Mouse (Mus musculus) C2C12 (cell line): ENCODE results near the gene Psmf1.

Experiments
- CEBPB ChIP-seq: IDR thresholded peaks from one replicate; pipeline ENCODE4 v1.6.1; 2011; ENCODE audit warnings: low read depth, mild to moderate bottlenecking, control low read depth, moderate library complexity
- CTCF ChIP-seq: IDR thresholded peaks from one replicate; pipeline ENCODE4 v1.5.1; 2011; ENCODE audit not compliant: control insufficient read depth, insufficient read depth, insufficient read length
- FOSL1 ChIP-seq: IDR thresholded peaks from one replicate; pipeline ENCODE4 v1.8.0; 2011; ENCODE audit warnings: mild to moderate bottlenecking, low read length; ENCODE audit not compliant: poor library complexity, insufficient read depth, severe bottlenecking
- MAX ChIP-seq: IDR thresholded peaks from one replicate; pipeline ENCODE4 v1.6.1; 2011; ENCODE audit warnings: mild to moderate bottlenecking, control low read depth
- MYOD1 ChIP-seq: IDR thresholded peaks from one replicate; pipeline ENCODE4 v1.6.1; 2011; ENCODE audit warnings: low read depth; ENCODE audit not compliant: control insufficient read depth, insufficient read length
- MYOG ChIP-seq: IDR thresholded peaks from one replicate; pipeline ENCODE4 v1.6.1; 2011; ENCODE audit not compliant: control insufficient read depth, insufficient read length; ENCODE audit errors: extremely low read depth
- USF1 ChIP-seq: IDR thresholded peaks from one replicate; pipeline ENCODE4 v1.6.1; 2011; ENCODE audit warnings: low read depth, mild to moderate bottlenecking, control low read depth, moderate library complexity

DNA sequence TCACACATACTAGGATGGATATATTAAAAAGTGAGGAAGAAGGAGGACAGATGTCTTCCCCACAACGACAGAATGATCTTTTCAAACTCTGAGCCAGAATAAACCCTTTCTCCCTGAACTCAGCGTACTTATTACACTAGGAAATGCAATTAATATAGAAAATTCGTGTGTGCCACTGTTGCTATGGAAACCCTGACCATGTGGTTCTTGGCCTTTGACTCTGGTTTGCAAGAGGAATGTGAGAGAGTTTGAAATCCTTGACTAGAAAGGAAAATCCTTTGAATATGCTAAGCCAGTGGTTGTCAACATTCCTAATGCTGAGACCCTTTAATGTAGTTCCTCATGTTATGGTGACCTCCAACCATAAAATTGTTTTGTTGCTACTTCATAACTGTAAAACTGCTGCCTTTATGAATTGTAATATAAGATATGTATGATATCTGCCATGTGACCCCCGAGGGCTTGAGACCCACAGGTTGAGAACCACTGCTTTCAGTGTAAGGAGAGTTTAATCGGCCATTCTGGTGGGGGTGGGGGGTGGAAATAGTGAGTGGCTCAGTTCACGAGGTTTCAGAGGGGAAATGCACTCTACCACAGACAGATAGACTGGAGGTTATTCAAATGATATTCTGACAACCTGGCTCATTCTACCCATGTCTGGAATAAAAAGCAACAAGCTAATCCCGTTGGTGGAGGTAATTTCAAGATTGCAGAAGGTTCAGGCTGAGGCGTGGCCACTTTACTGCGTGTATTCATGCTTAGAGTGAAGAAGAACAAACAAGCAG lies 12.5 kb upstream of the Psmf1 start:
- TF ChIP-seq CTCF (no peak), CEBPB (no peak), MAX (no peak), FOSL1 (no peak), USF1 (no peak), MYOG (no peak), MYOD1 (no peak)
